Mouse (Mus musculus) cortical plate, adult 2 months (tissue): ENCODE measurements at regions not wholly inside any gene's neighbourhood (a gene's known extent, or its start where the extent isn't known, plus 50 kb on each side); places are given as distances from the start of the nearest gene placed in this dataset.

Experiments used
- CTCF ChIP-seq: fragments of 200-500 bp; IDR thresholded peaks from 2 replicates; pipeline ENCODE4 v1.5.1; 2011; ENCODE audit warnings: mild to moderate bottlenecking, control low read depth, low read length; ENCODE audit not compliant: insufficient read depth; ENCODE audit errors: extremely low read depth
- POLR2A ChIP-seq: fragments of 200-500 bp; IDR thresholded peaks from 2 replicates; pipeline ENCODE4 v1.6.1; 2011; ENCODE audit warnings: mild to moderate bottlenecking, low read length, control low read depth; ENCODE audit not compliant: insufficient read depth; ENCODE audit errors: extremely low read depth

DNA sequence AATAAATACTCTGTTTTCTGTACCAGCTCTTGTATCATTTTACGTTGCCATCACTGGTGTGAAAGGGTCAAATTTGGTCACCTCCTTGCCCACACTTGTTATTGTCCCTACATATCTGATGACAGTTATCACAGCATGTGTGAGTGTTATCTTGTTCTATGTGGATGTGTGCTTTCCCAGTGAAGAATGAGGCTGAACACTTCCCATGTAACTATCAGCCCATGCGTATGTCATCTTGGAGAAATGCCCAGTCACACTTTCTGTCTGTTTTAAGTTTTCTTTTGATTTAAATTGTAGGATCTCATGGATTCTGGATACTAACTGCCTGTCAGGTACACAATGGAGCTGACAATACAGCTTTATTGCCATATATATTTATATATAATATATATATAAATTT is 150.8 kb downstream of the Ptbp2 start:
- TF ChIP-seq CTCF (no peak), POLR2A (no peak)
